Mouse (Mus musculus): Measurements from ENCODE around the gene Btbd9.

- TF ChIP-seq CTCF (IDR thresholded peaks at IDR 0.05) (no peak), EP300 (IDR thresholded peaks at IDR 0.05) (no peak)
These were observed 317.8 kb downstream of the Btbd9 start for GRCm38 (mm10) chr17:30258480-30258879.
